Mouse (Mus musculus) kidney, adult 9 months (tissue): ENCODE data around the gene Tomm70a.
"Not testable (repeated sequence)": the region's sequence is repeated elsewhere in the genome, so short reads cannot be mapped to it uniquely, and the experiment has no call there.

Experiments
- DNase-seq: peaks from one replicate; pipeline ENCODE4 v3.0.0; 2022

Tomm70a gene

DNA sequence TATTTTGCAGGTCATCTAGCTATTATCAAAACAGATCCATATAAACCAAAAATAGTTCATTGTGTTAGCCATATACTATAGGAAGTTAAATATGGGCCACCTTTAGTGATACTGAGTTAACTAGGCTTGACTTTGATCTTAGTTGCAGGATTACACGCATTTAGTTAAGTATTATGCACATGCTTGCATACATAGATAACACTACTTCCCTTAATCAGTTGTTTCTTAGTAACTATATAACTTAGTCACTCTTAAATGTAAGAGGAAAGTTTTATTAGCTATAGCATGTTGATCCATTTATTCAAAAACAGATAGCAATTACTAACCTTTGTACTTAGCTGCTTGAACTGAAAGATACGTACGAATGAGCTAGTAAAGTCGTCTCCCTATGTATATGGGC lies 29.9 kb downstream of the Tomm70a start:
- no peak for DNase-seq

DNA sequence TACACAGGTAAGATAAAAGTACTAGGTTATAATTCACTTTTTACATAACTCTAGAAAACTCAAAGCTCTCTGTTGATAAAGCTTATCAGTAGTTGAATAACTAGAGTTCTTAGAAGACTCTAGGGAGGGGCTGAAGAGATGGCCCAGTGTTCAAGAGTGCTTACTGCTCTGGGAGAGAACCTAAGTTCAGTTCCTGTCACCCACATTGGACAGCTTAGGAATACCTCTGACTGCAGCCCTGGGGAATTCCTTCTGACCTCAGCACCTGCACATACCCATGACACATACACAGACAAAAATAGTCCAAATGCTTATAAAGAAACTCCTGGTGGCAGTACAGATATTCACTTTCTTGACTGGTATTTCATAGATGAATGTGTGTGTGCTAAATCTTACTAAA lies 34.4 kb downstream of the Tomm70a start:
- no peak for DNase-seq

DNA sequence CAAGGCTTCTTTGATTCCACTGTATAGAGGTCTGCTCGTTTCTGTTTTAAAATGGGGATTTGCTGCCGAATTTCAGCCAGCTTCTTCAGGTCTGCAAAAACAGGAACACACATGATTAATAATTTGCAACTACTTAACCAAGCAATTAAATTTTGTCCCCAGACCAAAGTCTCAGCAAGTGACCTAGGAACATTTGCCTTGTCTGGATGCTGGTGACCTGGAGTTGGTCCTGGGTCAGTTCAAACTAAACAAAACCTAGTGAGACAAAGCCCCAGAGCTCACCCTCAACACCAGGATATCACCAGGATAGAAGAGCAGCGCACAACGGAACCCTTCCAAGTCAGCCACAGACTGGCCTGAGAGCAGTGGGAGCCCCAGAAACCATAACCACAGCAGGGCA lies 35.6 kb downstream of the Tomm70a start:
- DNase-seq, result peak; percentile 89

DNA sequence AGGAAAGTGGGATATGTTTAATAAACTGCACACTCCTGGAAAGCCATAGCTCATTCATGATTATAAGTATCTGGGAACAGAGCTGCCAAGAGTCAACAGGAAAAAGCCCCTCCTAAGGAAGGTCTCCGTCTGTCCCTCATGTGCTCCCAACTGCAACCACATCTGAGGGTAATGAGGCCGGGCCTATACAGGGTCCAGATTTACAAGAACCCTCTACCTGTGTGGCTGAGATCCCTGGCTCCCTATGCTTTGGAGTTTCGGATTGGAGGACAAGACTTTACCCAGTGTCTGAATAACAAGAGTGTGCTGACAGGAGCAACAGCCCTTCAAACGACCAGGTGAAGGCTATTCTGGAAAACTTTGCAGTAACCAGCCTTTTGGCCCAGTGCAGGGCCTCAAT lies 36.2 kb downstream of the Tomm70a start:
- no peak for DNase-seq

DNA sequence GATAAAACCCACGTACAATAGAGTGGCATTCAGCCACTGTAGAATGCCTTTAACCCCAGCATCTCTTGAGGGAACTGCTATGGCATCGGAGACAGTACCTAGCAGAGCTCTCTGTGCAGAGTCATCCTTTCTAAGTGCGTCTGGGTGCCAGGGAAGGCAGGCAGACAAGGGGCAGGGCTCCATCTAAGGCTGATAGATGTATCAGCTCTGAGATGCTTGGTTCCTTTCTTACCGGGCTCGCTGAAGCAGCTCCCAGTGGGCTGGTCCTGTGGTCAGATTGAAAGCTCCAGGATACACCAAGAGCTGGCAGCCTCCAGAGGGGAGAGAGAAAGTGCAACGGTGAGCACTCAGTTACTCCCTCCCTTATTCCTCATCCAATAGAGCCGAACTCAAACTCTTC lies 38.3 kb downstream of the Tomm70a start:
- no peak for DNase-seq

DNA sequence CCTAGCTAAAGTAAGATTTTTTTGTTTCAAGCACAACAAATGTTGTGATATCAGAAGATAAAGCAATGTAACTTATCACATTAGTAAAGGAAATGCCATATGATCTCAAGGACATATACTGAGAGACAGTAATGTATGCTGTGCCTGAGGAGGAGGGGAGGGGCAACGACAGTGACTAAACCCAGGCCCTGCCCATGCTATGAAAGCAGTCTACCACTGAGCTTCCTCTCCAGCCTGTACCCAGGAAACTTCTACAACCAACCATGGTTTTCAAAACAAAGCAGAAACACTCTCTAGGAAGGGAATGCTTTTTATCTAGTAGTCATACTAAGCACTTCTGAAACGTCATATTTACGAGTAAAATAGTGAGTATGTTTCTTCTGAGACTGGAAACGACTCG lies 41.3 kb downstream of the Tomm70a start:
- no peak for DNase-seq

DNA sequence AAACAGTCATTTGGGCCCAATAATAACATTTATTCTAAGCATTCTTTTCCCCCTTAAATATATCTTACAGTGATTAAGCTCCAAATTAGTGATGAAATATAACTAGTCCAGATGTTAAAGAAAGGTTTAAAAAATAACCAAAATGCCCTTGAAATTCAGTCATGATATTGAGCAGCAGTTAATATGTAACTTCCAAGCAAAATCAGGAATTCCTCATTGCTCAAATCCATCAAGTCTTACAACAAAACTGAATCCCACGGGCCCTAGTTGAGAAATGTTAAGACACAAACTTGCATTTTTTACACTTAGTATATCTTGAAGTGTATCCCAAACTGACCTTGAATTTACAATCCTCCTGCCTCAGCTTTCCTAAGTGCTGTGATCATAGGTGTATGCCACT lies 42.2 kb downstream of the Tomm70a start:
- DNase-seq, result no peak

DNA sequence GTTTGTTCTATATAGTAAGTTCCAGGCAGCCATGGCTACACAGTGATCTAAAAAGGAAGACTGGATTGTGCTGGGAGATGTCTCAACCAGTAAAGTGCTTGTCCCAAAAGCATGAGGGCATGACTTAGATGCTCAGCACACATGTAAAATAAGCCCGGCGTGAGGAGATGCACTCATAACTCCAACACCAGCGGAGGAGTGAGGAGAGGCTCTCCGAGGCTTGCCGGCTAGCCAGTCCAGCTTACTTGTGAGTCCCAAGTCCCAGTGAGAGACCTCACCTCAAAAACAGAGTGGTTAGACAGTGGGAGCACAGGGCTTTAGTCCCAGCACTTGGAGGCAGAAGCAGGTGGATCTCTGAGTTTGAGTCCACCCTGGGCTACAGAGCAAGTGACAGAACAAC lies 43.7 kb downstream of the Tomm70a start:
- DNase-seq, result no peak

DNA sequence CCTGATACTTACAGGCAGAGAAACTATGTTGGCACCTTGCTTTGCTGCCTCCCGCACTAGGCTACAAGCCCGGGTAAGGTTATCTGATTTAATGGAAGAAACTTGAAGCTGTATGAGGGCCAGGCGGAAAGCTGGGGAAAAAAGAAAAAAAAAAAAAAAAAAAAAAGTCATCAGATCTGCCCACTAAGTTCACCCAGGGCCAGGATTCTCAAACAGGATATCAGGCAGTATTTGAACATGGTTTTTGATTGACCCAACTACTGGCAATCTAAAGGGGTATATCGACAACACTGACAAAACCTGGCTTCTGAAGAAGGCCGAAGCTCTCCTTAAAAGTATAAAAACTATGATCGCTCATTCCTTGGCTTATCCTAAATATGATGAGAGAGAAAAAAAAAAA lies 44.6 kb downstream of the Tomm70a start:
- DNase-seq, result no peak

DNA sequence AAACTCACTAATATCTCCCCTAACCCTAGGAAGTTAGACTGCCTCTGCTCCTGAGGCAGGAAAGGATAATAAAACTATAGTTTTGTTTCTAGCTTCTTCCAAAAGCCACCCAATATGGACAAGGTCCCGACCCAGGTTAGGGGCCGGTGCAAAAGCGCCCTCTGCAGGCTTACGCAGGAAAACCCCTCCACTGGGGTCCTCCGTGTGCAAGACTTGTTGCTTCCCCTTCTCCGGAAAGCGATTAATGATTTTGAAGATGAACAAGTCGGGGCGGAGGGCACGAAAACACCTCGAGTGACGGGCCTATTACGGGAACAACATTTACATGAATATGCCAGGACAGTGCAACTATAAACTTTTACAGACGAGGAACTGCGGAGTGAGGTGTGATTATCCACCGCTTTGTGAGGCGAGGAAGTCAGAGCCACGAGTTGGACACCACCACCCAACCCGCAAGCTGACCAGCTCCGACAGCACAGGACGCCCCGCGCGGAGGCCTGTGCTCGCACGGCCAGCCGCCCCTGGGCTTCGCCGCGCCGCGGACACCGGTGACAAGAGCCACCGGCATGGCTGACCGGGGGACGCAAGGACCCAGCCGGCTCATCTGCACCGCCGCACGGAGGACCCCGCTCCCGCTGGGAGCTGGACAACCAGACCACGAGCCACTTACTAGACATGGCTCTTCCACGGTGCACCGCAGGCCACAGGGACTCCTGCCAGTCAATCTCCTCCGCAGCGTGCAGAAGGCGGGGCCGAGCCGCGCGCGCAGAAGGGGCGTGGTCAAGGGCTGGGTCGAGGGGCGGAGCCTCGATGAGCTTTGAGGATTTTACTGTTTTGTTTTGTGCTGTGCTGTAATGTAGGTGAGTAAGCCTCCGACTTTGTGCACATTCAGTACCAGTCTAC lies 45.4 kb downstream of the Tomm70a start, which contains the start of gene Nit2:
Gene Nit2 (minus strand): TSS at position 731 of the 903 bp plus-strand sequence.
- DNase-seq, result peak; percentile 97

DNA sequence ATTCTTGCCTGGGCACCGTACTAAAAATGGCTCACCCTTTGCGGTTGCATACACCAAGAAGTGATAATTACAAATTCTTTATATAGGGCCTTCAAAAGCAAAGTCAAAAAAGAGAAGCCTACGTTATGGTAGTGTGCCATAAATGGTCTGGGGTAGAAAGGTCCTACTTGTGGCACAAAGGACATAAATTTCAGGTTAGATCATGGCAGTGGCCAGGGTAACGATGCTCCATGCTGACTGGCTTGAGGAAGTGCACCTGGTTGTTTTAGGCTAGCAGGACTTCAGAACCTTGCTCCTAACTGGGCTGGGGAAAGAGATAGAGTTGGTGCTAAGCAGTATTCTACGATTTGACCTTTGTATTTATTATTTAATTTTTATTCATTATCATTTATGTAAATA lies 46.0 kb downstream of the Tomm70a start:
- no peak for DNase-seq

DNA sequence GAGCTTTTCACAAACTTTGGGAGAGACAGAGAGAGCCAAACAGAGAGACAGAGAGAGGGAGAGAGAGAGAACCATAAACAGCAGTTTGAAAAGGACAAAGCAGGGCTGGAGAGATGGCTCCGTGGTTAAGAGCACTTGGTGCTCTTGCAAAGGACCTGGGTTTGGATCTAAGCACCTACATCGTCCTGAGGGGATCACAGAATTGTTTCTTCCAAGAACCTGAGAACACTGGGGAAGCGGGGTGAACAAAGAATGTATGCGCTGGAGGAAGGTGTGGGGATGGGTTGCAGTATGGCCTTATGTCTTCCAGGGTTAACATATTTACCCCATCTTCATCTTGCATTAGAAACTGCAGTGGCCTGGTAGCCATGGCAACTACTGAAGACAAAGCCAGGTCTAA lies 46.7 kb downstream of the Tomm70a start:
- no peak for DNase-seq

DNA sequence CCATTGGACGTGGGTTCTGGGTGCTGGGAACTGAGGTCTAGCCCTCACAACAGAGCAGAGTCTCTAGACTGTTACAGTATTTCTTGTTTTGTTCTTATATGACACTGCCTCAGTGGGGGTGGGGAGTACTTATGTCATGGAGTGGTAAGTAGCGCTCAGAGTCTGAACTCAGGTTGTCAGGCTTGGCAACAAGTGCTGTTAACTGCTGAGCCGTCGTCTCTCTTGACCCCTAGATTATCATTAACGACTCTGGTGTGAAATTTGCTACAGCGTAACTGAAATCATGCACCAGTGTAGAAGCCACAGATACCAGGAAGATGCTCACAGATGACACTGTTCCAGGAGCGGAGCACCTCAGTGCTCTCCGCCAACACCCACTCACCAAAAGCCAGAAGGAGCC lies 49.7 kb downstream of the Tomm70a start:
- peak; percentile 64 for DNase-seq

DNA sequence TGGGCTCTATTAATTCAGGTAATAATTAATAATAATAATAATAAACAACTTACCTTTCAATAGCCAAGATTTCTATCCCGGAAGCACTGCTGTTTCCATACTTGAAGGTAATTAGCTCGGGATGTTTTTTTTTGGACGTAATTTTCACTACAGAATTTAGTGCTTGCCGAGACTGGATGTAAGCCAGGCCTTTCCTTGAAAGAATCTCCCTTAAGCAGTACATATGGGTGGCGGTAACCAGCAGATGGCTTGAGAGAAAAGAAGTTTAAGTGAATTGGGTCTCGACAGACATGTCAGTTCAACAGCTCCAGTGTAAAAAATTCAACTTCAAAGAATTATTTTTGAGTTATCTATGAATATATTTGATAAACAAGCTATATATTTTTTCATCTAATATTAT lies 50.1 kb downstream of the Tomm70a start:
- no peak for DNase-seq

DNA sequence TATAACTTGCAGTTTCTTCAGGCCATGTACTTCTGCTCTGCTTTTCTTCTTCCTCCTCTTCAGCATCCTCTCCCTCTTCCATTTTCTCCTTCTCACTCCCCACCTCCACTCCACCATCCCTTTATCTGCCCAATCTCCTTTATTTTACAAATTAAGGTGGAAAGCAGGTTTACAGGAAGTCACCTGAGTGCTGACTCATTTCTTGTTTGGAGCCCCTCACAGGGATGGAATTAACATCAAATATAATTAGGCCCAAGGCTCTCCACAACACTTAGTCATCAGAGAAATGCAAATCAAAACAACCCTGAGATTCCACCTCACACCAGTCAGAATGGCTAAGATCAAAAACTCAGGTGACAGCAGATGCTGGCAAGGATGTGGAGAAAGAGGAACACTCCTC lies 53.0 kb downstream of the Tomm70a start:
- DNase-seq, result not testable (repeated sequence)

DNA sequence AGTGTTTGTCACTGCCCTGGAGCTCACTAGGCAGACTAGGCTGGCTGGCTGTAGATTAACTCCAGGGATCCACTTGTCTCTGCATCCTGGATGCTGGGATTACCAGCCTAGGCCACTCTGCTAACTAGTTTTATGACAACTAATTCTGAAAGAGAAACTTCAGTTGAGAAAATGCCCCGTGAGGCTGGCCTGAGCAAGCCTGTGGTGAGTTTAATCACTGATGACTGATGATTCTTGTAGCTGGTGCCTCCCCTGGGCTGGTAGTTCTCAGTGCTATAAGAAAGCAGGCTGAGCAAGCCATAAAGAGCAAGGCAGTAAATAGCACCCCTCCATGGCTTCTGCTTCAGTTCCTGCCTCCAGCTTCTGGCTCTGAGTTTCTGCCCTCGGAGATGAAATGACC lies 54.2 kb downstream of the Tomm70a start:
- DNase-seq, result no peak

DNA sequence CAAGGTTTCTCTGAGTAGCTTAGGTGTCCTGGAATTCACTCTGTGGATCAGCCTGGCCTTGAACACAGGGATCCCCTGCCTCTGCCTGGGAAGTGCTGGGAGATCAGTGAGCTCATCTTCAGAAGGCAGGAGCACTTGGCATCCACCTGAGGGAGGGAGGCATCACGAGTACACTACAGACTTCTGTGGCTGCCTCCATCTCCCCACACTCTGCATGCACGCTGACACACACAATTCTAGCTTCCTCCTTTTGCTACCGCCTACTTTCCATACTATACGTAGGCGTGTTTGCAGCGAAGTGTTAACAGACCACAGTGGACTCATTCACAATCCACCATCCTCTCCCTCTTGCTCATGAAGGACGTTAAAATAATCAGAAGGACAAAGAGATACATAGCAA lies 54.8 kb downstream of the Tomm70a start:
- DNase-seq, result no peak

DNA sequence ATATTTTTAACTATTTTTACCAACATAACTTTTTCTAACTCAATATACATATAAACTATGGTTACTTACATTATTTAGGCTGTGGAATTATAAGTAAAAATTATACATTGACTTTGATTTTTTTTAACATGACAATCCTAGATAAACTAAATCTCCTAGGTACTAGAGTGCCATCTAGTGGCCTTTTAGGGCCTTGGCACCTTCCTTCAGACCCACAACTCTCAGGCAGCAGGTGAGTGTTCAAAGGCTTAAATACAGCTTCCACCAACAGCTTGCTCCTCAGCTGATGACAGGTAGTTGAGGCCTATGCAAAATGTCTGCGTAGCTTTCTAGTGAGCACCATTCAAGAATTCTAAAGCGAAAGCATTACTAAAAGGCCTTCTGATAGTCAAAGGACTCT lies 55.8 kb downstream of the Tomm70a start:
- peak; percentile 75 for DNase-seq

DNA sequence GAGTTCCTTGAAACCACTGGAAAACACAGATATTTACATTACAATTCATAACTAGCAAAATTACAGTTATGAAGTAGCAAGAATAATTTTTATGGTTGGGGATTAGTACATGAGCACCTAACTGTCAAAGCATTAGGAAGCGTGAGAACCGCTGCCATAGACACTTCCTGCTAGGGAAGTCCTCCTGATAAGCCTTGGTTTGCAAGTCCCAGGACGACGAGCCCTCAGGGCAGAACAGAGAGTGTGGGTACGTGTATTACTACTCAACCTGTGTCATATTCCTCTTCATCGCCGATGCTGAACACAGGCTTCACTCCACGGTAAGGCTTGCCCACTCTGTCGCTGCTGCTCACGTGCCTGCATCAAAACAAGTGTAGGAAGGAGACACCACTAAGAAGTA lies 56.2 kb downstream of the Tomm70a start:
- no peak for DNase-seq

DNA sequence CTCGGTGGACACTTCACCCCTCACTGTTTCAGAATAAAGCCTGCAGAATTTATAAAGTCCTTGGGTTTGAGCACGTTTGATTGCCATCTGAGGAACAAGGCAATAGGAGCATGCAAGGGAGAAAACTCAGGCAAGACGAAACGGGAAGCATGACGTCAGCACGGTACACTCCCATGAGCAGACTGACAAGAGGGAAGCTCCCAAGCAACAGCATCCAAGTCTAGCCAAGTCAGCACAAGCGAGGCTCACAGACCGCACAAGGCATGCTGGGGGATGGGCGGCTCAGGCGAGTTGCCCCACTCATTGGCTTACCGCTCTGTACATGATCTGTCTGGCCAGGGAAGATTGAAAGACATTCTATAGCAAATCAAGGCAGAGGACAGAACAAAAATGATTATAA lies 59.7 kb downstream of the Tomm70a start:
- no peak for DNase-seq

DNA sequence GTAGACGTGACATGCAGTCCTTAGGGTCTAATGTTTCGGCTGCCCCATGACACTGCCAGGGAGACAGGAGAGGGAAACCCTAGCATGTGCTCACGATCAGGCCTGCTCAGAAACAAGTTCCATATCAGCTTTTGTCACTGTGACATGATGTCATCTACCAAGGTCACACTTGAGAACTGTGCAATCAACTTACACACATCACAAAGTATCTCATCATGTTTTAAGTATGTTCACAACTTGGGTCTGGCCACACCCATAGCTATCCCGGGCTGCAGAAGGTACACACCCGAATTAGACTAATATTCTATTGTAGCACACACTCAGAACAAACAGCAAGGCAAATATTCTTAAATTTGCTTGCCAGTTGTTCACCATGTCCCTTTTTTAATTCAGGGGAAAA lies 60.5 kb downstream of the Tomm70a start:
- no peak for DNase-seq

DNA sequence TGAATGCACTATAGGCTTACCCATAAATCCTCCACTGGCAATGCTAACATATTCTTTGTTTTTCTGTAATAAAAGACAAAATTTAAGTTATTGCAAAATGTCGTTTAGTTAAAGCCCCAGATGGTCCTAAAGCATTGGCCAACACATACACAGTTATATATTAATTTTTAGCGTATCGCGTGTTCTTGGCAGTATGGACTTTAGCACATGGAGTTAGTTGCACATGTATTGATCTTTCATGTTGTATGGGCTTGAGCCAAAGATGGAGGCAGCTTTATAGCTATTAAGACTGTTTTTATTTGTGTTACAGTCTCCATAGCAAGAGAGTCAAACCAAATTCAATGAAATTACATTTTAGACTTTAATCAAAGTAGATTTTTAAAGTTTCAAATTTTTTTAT lies 65.1 kb downstream of the Tomm70a start:
- DNase-seq, result no peak

DNA sequence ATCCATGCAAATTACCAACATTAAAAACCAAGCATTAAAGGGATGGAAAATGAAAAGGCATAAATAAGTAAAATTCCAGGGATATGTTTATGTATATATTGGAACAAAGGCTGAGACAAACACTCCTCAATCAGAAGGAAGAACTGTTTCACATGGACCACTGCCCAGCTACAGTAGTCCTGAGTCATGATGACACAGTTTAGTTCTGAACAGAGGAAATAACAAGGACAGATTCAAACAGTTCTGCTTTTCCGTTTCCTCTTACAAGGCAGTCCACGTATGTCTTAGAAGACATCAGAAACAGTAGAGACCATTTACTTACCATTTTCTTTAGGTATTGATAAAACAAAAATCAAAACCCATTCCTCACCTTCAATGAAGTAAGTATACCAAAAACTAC lies 68.0 kb downstream of the Tomm70a start:
- DNase-seq, result no peak

DNA sequence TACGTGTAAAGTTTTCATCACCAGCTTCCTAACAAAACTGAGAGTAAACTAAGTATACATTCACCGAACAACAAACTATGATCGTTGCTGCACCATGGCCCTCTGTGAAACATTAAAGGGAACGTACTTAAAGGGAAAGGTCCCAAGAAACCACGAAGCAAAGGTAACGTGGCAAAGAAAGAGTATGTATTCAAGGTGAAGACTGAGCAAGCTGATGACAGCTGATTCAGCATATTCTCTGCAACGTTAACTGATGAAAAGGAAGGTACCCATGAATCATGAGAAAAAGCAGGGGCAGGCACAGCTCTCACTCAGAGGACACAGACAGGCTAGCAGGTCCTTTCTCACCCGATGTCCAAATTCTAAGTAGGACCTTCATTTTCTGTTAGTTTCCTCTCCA lies 68.9 kb downstream of the Tomm70a start:
- DNase-seq, result no peak

DNA sequence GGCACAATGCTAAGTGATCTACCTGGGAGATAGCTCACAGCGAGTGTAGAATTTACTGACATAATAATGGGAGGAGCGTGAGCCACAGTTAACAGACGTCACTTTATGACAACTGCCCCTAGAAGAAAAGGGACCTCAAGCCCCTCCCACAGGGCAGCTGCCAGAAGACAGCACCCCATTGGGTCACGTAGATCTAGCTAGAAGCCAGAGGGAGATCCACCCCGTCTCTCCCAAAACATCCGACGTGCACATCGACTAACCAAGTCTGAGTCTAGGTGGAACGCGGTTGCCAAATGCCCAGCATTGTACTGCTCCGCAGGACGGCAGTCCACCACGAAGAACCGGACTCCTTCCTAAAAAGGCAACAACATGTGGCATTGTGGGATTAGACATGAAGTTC lies 69.7 kb downstream of the Tomm70a start:
- DNase-seq, result no peak
